Mouse (Mus musculus) lung, embryonic 14.5 days (tissue): Measurements from ENCODE around the gene Arid5b. TPM values are rescaled to one million over a fixed set of nuclear protein-coding genes. Genes with fewer than 3 reads are reported as not detected.

Experiments
- ATAC-seq: fragments of 200-750 bp; cut with Nextera tagmentation; 2 replicates; pipeline ENCODE4 v1.8.0; 2017; ENCODE audit warnings: mild to moderate bottlenecking, moderate TSS enrichment, moderate library complexity; ENCODE audit not compliant: insufficient read depth
- DNase-seq: peaks from one replicate; pipeline ENCODE4 v3.0.0-alpha.2; 2015
- H3K27ac ChIP-seq: fragments of 300-500 bp; sonication (generic); 2 replicates; pipeline ENCODE4 v1.5.1; 2014; ENCODE audit warnings: low read depth, mild to moderate bottlenecking, moderate library complexity
- H3K27me3 ChIP-seq: fragments of 300-500 bp; sonication (generic); 2 replicates; pipeline ENCODE4 v1.6.1; 2014; ENCODE audit warnings: low read length, control low read depth; ENCODE audit not compliant: insufficient read depth
- H3K36me3 ChIP-seq: fragments of 300-500 bp; sonication (generic); 2 replicates; pipeline ENCODE4 v1.6.1; 2014; ENCODE audit warnings: control low read depth; ENCODE audit not compliant: insufficient read depth
- H3K4me1 ChIP-seq: fragments of 300-500 bp; sonication (generic); 2 replicates; pipeline ENCODE4 v1.6.1; 2014; ENCODE audit warnings: antibody characterized with exemption, control low read depth; ENCODE audit not compliant: insufficient read depth
- H3K4me2 ChIP-seq: fragments of 300-500 bp; sonication (generic); 2 replicates; pipeline ENCODE4 v1.6.1; 2014; ENCODE audit warnings: mild to moderate bottlenecking
- H3K4me3 ChIP-seq: fragments of 300-500 bp; sonication (generic); 2 replicates; pipeline ENCODE4 v1.5.1; 2014; ENCODE audit warnings: low read depth, low read length
- H3K9ac ChIP-seq: fragments of 300-500 bp; sonication (generic); 2 replicates; pipeline ENCODE4 v1.6.1; 2014
- H3K9me3 ChIP-seq: fragments of 300-500 bp; sonication (generic); 2 replicates; pipeline ENCODE4 v1.6.1; 2016; ENCODE audit warnings: low read depth, low read length, control low read depth
- CTCF ChIP-seq: IDR thresholded peaks from 2 replicates; pipeline ENCODE4 v1.5.1; 2016; ENCODE audit warnings: antibody characterized with exemption, low read depth
- WGBS: fragments of 180-500 bp; shearing (Covaris S2); extraction: QIAGEN DNeasy Blood & Tissue Kit; methylation state at CpG from one replicate; pipeline ENCODE4 v1.1.7; 2014; 5-methylcytosine and 5-hydroxymethylcytosine counted together
- polyA plus RNA-seq: library from polyadenylated mRNA; unstranded; fragments of >200 nt; fragmentation: Nextera tagmentation; extraction: Ambion mirVana; gene quantifications from 2 replicates; pipeline ENCODE4 v1.2.1, GENCODE M21; 2014

The Arid5b gene
- 41.2 and 41.6 TPM in 2 replicates for polyA plus RNA-seq

- DNase-seq (peak; percentile 90), ATAC-seq (no peak)
- Histone ChIP-seq H3K4me2 (peak within 1 kb of the TSS; percentile 62), H3K9ac (peak within 1 kb of the TSS; percentile 76), H3K27ac (peak within 1 kb of the TSS; percentile 93), H3K27me3 (no peaks in the 10 kb centered on the region), H3K4me1 (peaks cover 12% of the 10 kb centered on the region; the same call in 1 of the 2 replicates), H3K36me3 (no peaks in the 10 kb centered on the region), H3K4me3 (peak within 1 kb of the TSS; percentile 74), H3K9me3 (no peaks in the 10 kb centered on the region)
- under 1% methylated on average over 24 of the region's 24 CpGs for whole genome bisulfite sequencing
- no peak for TF ChIP-seq CTCF
Observed at GRCm38 (mm10) chr10:68278632-68279361, at the start of gene Arid5b. TSS of gene Arid5b (minus strand) at chr10:68278740.

- Histone ChIP-seq H3K9ac (no peak overlapping the region), H3K4me1 (no peaks in the 10 kb centered on the region; the same call in 1 of the 2 replicates), H3K27me3 (no peaks in the 10 kb centered on the region), H3K9me3 (no peaks in the 10 kb centered on the region), H3K4me3 (no peak overlapping the region), H3K36me3 (no peaks in the 10 kb centered on the region), H3K27ac (no peak overlapping the region), H3K4me2 (no peak overlapping the region)
- no peak for ATAC-seq
- no peak for DNase-seq
- WGBS, result 78% methylated on average over 6 of the region's 6 CpGs
- no peak for TF ChIP-seq CTCF
Observed at GRCm38 (mm10) chr10:68325378-68325777, 46.8 kb upstream of the Arid5b start.

GRCm38 (mm10) chr10:68324061-68324460 lies 45.5 kb upstream of the Arid5b start:
- Histone ChIP-seq H3K27ac (no peak overlapping the region), H3K4me1 (peaks cover 9% of the 10 kb centered on the region), H3K4me3 (no peak overlapping the region), H3K9ac (no peak overlapping the region), H3K9me3 (no peaks in the 10 kb centered on the region), H3K27me3 (no peaks in the 10 kb centered on the region), H3K4me2 (no peak overlapping the region), H3K36me3 (no peaks in the 10 kb centered on the region)
- DNase-seq (no peak), ATAC-seq (no peak)
- 79% methylated on average over 11 of the region's 11 CpGs for WGBS
- TF ChIP-seq CTCF, result no peak

GRCm38 (mm10) chr10:68323167-68323566 lies 44.6 kb upstream of the Arid5b start:
- Histone ChIP-seq H3K36me3 (no peaks in the 10 kb centered on the region), H3K27me3 (no peaks in the 10 kb centered on the region), H3K9me3 (no peaks in the 10 kb centered on the region), H3K4me2 (no peak overlapping the region), H3K27ac (peak overlapping the region; percentile 71), H3K4me3 (no peak overlapping the region), H3K4me1 (peaks cover 13% of the 10 kb centered on the region), H3K9ac (no peak overlapping the region)
- peak; percentile 86 for ATAC-seq
- peak; percentile 30 for DNase-seq
- 64% methylated on average over 3 of the region's 3 CpGs for WGBS
- no peak for TF ChIP-seq CTCF

- ATAC-seq (no peak), DNase-seq (no peak)
- Histone ChIP-seq H3K4me3 (no peak overlapping the region), H3K36me3 (no peaks in the 10 kb centered on the region), H3K9me3 (no peaks in the 10 kb centered on the region), H3K4me2 (no peak overlapping the region), H3K27me3 (no peaks in the 10 kb centered on the region), H3K4me1 (peaks cover 16% of the 10 kb centered on the region), H3K9ac (no peak overlapping the region), H3K27ac (no peak overlapping the region)
- 71% methylated on average over 4 of the region's 4 CpGs for WGBS
- TF ChIP-seq CTCF, result no peak
Observed at GRCm38 (mm10) chr10:68320986-68321385, 42.4 kb upstream of the Arid5b start.

- Histone ChIP-seq H3K27me3 (no peaks in the 10 kb centered on the region), H3K4me2 (no peak overlapping the region), H3K9me3 (no peaks in the 10 kb centered on the region), H3K9ac (no peak overlapping the region), H3K4me1 (peaks cover 16% of the 10 kb centered on the region), H3K36me3 (no peaks in the 10 kb centered on the region), H3K4me3 (no peak overlapping the region), H3K27ac (no peak overlapping the region)
- ATAC-seq, result no peak
- no peak for DNase-seq
- WGBS, result 91% methylated on average over 5 of the region's 5 CpGs
- no peak for TF ChIP-seq CTCF
Observed at GRCm38 (mm10) chr10:68320496-68320895, 42.0 kb upstream of the Arid5b start.

GRCm38 (mm10) chr10:68319438-68319837 lies 40.9 kb upstream of the Arid5b start:
- Histone ChIP-seq H3K4me3 (no peak overlapping the region), H3K36me3 (no peaks in the 10 kb centered on the region), H3K27me3 (no peaks in the 10 kb centered on the region), H3K4me2 (no peak overlapping the region), H3K27ac (peak overlapping the region; percentile 82), H3K9ac (no peak overlapping the region), H3K9me3 (no peaks in the 10 kb centered on the region), H3K4me1 (peaks cover 16% of the 10 kb centered on the region)
- DNase-seq, result peak; percentile 38
- TF ChIP-seq CTCF, result no peak
- ATAC-seq, result no peak
- 32% methylated on average over 6 of the region's 6 CpGs for WGBS
